Mouse (Mus musculus): ENCODE results near the gene Kiss1r. TPM values are rescaled to one million over a fixed set of nuclear protein-coding genes. Genes with fewer than 3 reads are reported as not detected.

The Kiss1r gene
- polyA plus RNA-seq, 2 experiments from 2014 or later = 0.22 TPM; not detected in 1

- peak; percentile 33 for ATAC-seq
Measured at GRCm38 (mm10) chr10:79897316-79898245, 19.2 kb upstream of the Kiss1r start.

GRCm38 (mm10) chr10:79900951-79901410, 15.8 kb upstream of the Kiss1r start:
- no peak for ATAC-seq

- no peak for ATAC-seq
Measured at GRCm38 (mm10) chr10:79906712-79907111, 10.1 kb upstream of the Kiss1r start.

DNA sequence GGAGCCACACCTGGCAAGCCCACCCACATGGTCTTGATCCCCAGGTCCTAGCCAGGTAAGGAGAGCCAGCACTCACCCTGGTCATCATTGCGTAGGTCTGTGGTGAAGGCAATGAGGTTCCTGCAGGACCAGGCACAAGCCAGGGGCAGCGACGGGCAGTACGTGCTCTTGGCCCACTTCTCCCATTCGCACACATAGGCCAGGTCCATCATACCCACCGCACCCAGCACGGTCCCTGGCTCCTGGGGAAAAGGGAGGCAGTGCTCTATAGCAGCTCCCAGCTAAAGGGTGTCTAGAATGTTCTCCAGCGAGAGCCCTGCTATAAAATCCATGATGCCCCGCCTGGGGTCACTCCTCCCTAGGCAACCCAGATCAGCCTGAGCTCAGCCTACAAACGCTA, 9.4 kb upstream of the Kiss1r start:
- ATAC-seq = no peak

- peak; percentile 91 for ATAC-seq
Measured at GRCm38 (mm10) chr10:79908167-79909091, 8.3 kb upstream of the Kiss1r start, which contains the start of gene Med16. Gene Med16 (minus strand): TSS chr10:79908923.

DNA sequence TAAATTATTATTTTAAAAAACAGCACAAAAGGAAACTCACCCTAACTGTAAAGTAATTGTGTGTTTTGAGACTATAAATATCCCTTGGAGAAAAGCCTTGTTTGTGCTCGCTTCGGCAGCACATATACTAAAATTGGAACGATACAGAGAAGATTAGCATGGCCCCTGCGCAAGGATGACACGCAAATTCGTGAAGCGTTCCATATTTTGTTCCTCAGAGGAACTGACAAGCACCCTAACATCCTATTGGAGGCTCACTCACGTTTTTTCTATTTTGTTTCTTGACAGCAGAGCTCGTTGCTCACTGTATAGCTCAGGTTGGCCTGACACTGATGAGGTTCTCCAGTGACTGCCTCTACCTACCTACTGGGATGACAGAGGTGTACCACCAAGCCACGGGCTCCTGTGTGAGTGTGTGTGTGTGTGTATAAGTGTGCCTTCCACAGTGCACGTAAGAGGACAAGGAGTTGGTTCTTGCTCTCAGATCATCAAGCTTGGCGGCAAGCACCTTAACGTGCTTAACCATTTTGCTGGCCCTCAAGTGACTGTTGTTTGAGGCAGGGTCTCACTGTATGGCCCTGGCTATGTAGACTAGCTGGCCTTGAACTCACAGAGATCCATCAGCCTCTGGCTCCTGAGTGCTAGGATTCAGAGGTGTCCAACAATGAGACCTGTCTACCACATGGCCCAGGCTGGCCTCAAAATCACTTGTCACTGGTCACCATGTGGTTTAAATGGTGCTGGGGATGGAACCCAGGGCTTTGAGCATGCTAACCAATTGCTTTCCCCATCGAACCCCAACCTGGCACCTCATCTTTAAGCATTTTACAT, 7.5 kb upstream of the Kiss1r start:
- peak; percentile 27 for ATAC-seq

- ATAC-seq = no peak
Measured at GRCm38 (mm10) chr10:79910556-79910955, 6.2 kb upstream of the Kiss1r start, which contains the start of gene Gm26602. Gene Gm26602 (plus strand): TSS chr10:79910856.

DNA sequence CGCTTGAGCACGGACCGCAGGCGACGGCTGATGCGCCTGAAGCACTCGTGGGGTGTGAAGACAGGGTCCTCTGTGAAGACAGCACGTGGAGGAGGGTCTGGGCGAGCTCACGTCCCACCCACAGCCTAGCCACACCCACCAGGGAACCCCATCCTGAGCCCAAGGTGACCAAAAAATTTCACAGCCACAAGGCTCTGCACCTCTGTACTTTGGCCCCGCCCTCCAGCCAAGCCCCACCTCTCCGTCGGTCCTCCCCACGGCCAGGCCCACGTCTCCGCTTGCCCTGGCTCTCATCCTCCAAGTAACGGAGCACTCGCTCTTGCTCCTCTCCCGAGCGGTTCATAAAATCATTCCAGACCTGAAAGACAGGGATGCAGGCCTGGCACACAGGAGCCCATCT, 4.4 kb upstream of the Kiss1r start:
- no peak for ATAC-seq

GRCm38 (mm10) chr10:79914131-79914947, 2.4 kb upstream of the Kiss1r start:
- no peak for ATAC-seq

DNA sequence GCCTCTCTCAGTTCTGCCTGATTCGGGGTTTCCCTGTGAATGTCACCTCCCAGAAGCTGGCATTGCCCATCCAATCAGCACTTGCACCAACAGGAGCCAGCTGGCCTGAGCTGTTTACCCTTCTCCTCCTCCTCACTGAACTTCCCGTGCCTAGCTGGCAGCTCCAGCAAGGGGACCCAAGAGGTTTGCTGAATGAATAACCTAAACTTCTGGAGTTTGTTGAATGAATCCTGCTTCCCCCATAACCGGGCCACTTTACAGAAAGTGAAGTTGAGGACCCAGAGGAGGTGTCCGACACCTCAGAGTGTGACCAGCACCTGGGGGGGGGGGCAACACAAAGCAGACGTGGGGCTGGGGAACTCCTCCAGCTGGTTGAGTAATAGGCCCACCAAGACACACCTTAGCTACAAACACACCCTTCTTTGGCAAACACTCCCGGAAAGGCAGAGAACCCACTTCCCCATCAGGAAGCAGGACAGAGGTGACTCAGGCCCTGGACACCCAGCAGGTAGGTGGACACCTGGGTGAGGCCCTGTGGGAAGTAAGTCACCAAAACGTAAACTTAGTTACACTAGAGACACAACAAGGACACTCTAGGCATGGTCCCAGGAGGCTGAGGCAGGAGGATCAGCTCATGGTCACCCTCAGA, 1.7 kb upstream of the Kiss1r start:
- no peak for ATAC-seq

- ATAC-seq = no peak
Measured at GRCm38 (mm10) chr10:79916081-79916480, 690 bp upstream of the Kiss1r start.

DNA sequence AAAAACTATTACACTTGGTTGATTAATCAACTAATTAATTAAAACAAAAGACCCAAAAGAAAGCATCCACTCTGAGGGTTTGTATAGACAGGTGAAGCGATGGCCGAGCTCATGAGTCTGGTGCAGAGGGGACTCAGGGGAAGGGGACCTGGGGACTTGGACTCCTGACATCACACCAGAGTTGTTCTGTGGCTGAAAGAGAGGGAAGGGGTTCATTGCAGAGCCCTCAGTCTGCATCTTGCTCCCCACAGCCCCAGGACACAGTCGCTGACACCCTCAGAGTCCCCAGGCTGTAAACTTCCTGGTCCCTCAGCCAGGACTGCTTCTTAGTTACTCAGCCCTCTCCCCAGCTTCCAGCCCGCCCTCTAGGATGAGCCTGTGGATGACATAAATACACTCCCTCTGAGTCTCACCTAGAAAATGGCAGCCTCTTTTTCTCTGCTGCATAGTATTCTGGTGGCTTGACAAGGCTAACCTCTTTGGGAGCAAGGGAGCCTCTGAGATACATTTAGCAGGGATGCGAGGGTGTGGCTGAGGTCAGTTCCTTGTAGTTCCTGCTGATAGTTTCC, 845 bp downstream of the Kiss1r start:
- ATAC-seq = no peak

- ATAC-seq = no peak
Measured at GRCm38 (mm10) chr10:79918231-79919078, 1.7 kb downstream of the Kiss1r start.

DNA sequence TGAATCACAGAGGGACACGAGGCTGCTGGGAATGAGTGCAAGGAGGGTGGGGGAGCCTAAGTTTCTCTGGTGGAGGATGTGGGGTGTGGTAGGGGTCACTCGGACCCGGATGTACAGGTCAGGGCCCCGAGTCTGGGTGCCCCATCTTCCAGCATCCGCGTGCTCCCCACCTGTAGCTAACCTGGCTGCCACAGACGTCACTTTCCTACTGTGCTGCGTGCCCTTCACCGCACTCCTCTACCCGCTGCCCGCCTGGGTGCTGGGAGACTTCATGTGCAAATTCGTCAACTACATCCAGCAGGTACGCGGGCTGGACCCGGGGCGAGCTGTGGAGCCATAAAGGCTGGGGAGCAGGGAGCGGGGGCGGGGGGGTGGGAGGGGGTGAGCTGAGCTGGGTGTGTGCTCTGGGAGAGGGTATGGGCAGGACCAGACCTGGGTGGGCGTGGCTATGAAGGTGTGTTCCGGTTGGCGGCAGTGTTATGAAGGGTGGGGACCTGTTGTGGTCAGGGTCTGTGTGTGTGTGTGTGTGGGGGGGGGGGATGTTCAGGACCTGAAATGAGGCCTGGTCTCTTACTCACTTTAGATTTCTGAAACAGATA, 2.6 kb downstream of the Kiss1r start:
- ATAC-seq = no peak

DNA sequence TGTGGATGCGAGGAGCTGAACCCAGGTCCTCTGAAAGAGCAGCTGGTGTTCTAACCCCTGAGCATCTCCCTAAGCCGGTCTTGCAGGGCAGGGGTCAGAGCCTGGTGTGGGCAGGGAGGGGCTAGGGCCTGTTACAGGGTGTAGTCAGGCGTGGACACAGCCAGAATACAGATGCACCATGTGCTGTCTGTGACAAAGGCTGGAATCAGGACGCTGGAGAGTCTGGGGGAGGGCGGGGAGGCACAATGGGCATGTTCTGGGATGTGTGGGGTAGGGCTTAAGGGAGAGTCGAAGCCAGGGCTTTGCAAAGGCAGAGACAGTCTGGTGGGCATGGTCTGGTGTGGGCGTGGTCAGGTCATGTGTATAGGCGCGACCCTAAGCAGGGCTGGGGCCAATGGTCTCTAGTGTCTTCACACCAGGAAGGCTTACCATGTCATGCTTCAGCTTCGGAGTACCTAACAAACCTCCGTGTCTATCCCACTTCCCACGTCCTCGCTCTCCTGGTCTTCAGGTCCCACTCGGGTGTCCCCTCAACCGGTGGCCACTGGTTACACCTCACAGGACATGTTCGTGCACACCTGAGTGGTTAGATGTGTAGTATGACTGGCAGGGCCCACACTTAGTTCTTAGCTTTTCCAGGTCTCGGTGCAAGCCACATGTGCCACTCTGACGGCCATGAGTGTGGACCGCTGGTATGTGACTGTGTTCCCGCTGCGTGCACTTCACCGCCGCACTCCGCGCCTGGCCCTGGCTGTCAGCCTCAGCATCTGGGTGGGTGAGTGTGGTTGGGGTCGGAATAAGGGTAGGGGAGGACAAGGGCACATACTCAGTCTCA, 3.5 kb downstream of the Kiss1r start:
- no peak for ATAC-seq

- no peak for ATAC-seq
Measured at GRCm38 (mm10) chr10:79920958-79921535, 4.3 kb downstream of the Kiss1r start, which contains the start of gene R3hdm4. Gene R3hdm4 (minus strand): TSS chr10:79921208.

- no peak for ATAC-seq
Measured at GRCm38 (mm10) chr10:79921572-79921971, 4.8 kb downstream of the Kiss1r start.
